Mouse (Mus musculus): Measurements from ENCODE around the gene Sgo1. TPM values are rescaled to one million over a fixed set of nuclear protein-coding genes. Genes with fewer than 3 reads are reported as not detected.

Sgo1 gene
- total and polyA plus RNA-seq, 3 experiments: 12.6 to 21.4 TPM; not detected in 1

GRCm38 (mm10) chr17:53643360-53643759, 45.8 kb downstream of the Sgo1 start:
- Histone ChIP-seq H3K9me3 (replicated peaks; ENCODE audit: insufficient read depth, low read length) (no peaks in the 10 kb centered on the region), H3K27me3 (ENCODE audit: control insufficient read depth in 1 of 2, insufficient read depth in 2 of 2, low read length in 2 of 2) (no peaks in the 10 kb centered on the region), H3K9ac (ENCODE audit: control insufficient read depth, low read depth, low read length, poor library complexity, severe bottlenecking) (no peak overlapping the region), H3K36me3 (ENCODE audit: control insufficient read depth in 1 of 2, insufficient read depth in 2 of 2, low read length in 2 of 2) (peaks cover 0 to 14% of the 10 kb centered on the region in 2 experiments; a peak in 2 of 4 replicates), H3K27ac (ENCODE audit: control insufficient read depth, low read depth, low read length) (no peak overlapping the region), H3K4me1 (ENCODE audit: control insufficient read depth in 1 of 2, insufficient read depth in 2 of 2, low read length in 2 of 2) (no peaks in the 10 kb centered on the region), H3K4me3 (ENCODE audit: control insufficient read depth in 1 of 2, insufficient read depth in 1 of 2, low read depth in 2 of 2, low read length in 2 of 2) (no peak overlapping the region), H3K79me2 (ENCODE audit: control insufficient read depth, insufficient read depth, low read length, poor library complexity) (no peaks in the 10 kb centered on the region)
- no peak for TF ChIP-seq GATA1 (IDR thresholded peaks at IDR 0.05; ENCODE audit: low read depth, low read length)
- no peak for TF ChIP-seq MXI1 (IDR thresholded peaks at IDR 0.05; ENCODE audit: low read depth, low read length)
- no peak for TF ChIP-seq HCFC1 (IDR thresholded peaks at IDR 0.05; ENCODE audit: low read depth, low read length)
- no peak for TF ChIP-seq GABPA (IDR thresholded peaks at IDR 0.05; ENCODE audit: low read depth, low read length)
- TF ChIP-seq MYC (IDR thresholded peaks at IDR 0.05; ENCODE audit: low read depth, low read length): no peak
- no peak for TF ChIP-seq BHLHE40 (IDR thresholded peaks at IDR 0.05; ENCODE audit: borderline replicate concordance, low read depth, low read length)
- TF ChIP-seq RAD21 (IDR thresholded peaks at IDR 0.05; ENCODE audit: low read depth, low read length): no peak
- TF ChIP-seq E2F4 (IDR thresholded peaks at IDR 0.05; ENCODE audit: borderline replicate concordance, low read depth, low read length): no peak
- no peak for TF ChIP-seq KAT2A (conservative IDR thresholded peaks at IDR 0.05; ENCODE audit: low read depth, low read length)
- TF ChIP-seq UBTF (IDR thresholded peaks at IDR 0.05; ENCODE audit: borderline replicate concordance, insufficient read depth, low read depth, low read length): no peak
- TF ChIP-seq NRF1 (IDR thresholded peaks at IDR 0.05; ENCODE audit: insufficient read depth, low read depth, low read length, poor library complexity, severe bottlenecking): no peak
- no peak for TF ChIP-seq CHD1 (IDR thresholded peaks at IDR 0.05; ENCODE audit: low read depth, low read length)
- no peak for TF ChIP-seq MAZ (IDR thresholded peaks at IDR 0.05; ENCODE audit: low read depth, low read length)
- no peak for TF ChIP-seq MAX (IDR thresholded peaks at IDR 0.05; ENCODE audit: low read length)
- no peak for TF ChIP-seq EP300 (IDR thresholded peaks at IDR 0.05; ENCODE audit: low read depth in 1 of 2, low read length in 2 of 2)
- no peak for DNase-seq (ENCODE audit: low read depth, low spot score)

GRCm38 (mm10) chr17:53631344-53631743, 57.8 kb downstream of the Sgo1 start:
- Histone ChIP-seq H3K79me2 (ENCODE audit: control insufficient read depth, insufficient read depth, low read length, poor library complexity) (no peaks in the 10 kb centered on the region), H3K27me3 (ENCODE audit: control insufficient read depth in 1 of 2, insufficient read depth in 2 of 2, low read length in 2 of 2) (no peaks in the 10 kb centered on the region), H3K4me1 (ENCODE audit: control insufficient read depth in 1 of 2, insufficient read depth in 2 of 2, low read length in 2 of 2) (peaks cover 3 to 4% of the 10 kb centered on the region in 2 experiments; a peak in 2 of 4 replicates), H3K4me3 (ENCODE audit: control insufficient read depth in 1 of 2, insufficient read depth in 1 of 2, low read depth in 2 of 2, low read length in 2 of 2) (no peak overlapping the region), H3K27ac (ENCODE audit: control insufficient read depth, low read depth, low read length) (no peak overlapping the region), H3K36me3 (ENCODE audit: control insufficient read depth in 1 of 2, insufficient read depth in 2 of 2, low read length in 2 of 2) (peaks cover 4 to 12% of the 10 kb centered on the region in 2 experiments), H3K9ac (ENCODE audit: control insufficient read depth, low read depth, low read length, poor library complexity, severe bottlenecking) (no peak overlapping the region), H3K9me3 (replicated peaks; ENCODE audit: insufficient read depth, low read length) (no peaks in the 10 kb centered on the region)
- DNase-seq (ENCODE audit: low read depth, low spot score): peak; percentile 48
- no peak for TF ChIP-seq TBP (IDR thresholded peaks at IDR 0.05; ENCODE audit: low read depth, low read length)
- TF ChIP-seq TAL1 (IDR thresholded peaks at IDR 0.05; ENCODE audit: low read length): no peak
- TF ChIP-seq POLR2AphosphoS2 (IDR thresholded peaks at IDR 0.05; ENCODE audit: low read length): no peak
- no peak for TF ChIP-seq JUND (IDR thresholded peaks at IDR 0.05; ENCODE audit: low read depth, low read length)
- peak; percentile 47; the same call in 1 of the 2 replicates for TF ChIP-seq GATA1 (IDR thresholded peaks at IDR 0.05; ENCODE audit: low read depth, low read length)
- TF ChIP-seq POLR2A (IDR thresholded peaks at IDR 0.05; ENCODE audit: control insufficient read depth in 1 of 2, insufficient read depth in 1 of 2, low read depth in 1 of 2, low read length in 2 of 2, poor library complexity in 1 of 2): no peak
- TF ChIP-seq MYB (IDR thresholded peaks at IDR 0.05; ENCODE audit: low read depth, low read length): no peak
- no peak for TF ChIP-seq MAFK (IDR thresholded peaks at IDR 0.05; ENCODE audit: borderline replicate concordance, low read depth, low read length)
- no peak for TF ChIP-seq E2F4 (IDR thresholded peaks at IDR 0.05; ENCODE audit: borderline replicate concordance, low read depth, low read length)
- no peak for TF ChIP-seq KAT2A (conservative IDR thresholded peaks at IDR 0.05; ENCODE audit: low read depth, low read length)
- peak; percentile 36 to 60; a peak in 3 of 4 replicates for TF ChIP-seq EP300 (IDR thresholded peaks at IDR 0.05; ENCODE audit: low read depth in 1 of 2, low read length in 2 of 2)
- no peak for TF ChIP-seq RAD21 (IDR thresholded peaks at IDR 0.05; ENCODE audit: low read depth, low read length)
- no peak for TF ChIP-seq BHLHE40 (IDR thresholded peaks at IDR 0.05; ENCODE audit: borderline replicate concordance, low read depth, low read length)
- TF ChIP-seq UBTF (IDR thresholded peaks at IDR 0.05; ENCODE audit: borderline replicate concordance, insufficient read depth, low read depth, low read length): no peak
- no peak for TF ChIP-seq CHD1 (IDR thresholded peaks at IDR 0.05; ENCODE audit: low read depth, low read length)
- no peak for TF ChIP-seq MAX (IDR thresholded peaks at IDR 0.05; ENCODE audit: low read length)
- TF ChIP-seq ELF1 (IDR thresholded peaks at IDR 0.05; ENCODE audit: low read depth, low read length): no peak
- TF ChIP-seq ZKSCAN1 (IDR thresholded peaks at IDR 0.05; ENCODE audit: low read depth, low read length): no peak
- no peak for TF ChIP-seq ETS1 (IDR thresholded peaks at IDR 0.05; ENCODE audit: low read depth, low read length)
- TF ChIP-seq SMC3 (IDR thresholded peaks at IDR 0.05; ENCODE audit: low read depth, low read length): no peak
- no peak for TF ChIP-seq NELFE (IDR thresholded peaks at IDR 0.05; ENCODE audit: low read depth, low read length)
- no peak for TF ChIP-seq USF1 (IDR thresholded peaks at IDR 0.05; ENCODE audit: low read depth, low read length)
- TF ChIP-seq TCF12 (IDR thresholded peaks at IDR 0.05; ENCODE audit: low read depth, low read length): 0 out of 2 replicates have a peak, but pooled peaks have one; percentile 4
- TF ChIP-seq SIN3A (IDR thresholded peaks at IDR 0.05; ENCODE audit: low read length): peak; percentile 39; the same call in 1 of the 2 replicates
- TF ChIP-seq CTCF (IDR thresholded peaks at IDR 0.05 in 2 of 3, conservative IDR thresholded peaks at IDR 0.05 in 1 of 3; ENCODE audit: control insufficient read depth in 1 of 3, insufficient read depth in 1 of 3, low read depth in 2 of 3, low read length in 3 of 3, poor library complexity in 1 of 3, severe bottlenecking in 1 of 3): no peak
- TF ChIP-seq MYC (IDR thresholded peaks at IDR 0.05; ENCODE audit: low read depth, low read length): no peak
